Mouse (Mus musculus) midbrain, embryonic 15.5 days (tissue): ENCODE measurements at regions not wholly inside any gene's neighbourhood (a gene's known extent, or its start where the extent isn't known, plus 50 kb on each side); places are given as distances from the start of the nearest gene placed in this dataset.

Source experiments
- ATAC-seq: fragments of 200-750 bp; cut with Nextera tagmentation; replicated peaks from 2 replicates; pipeline ENCODE4 v1.8.0; 2017; ENCODE audit warnings: moderate TSS enrichment
- H3K27ac ChIP-seq: fragments of 300-500 bp; sonication (generic); 2 replicates; pipeline ENCODE4 v1.5.1; 2015; ENCODE audit warnings: mild to moderate bottlenecking, inconsistent platforms
- H3K27me3 ChIP-seq: fragments of 300-500 bp; sonication (generic); replicated peaks from 2 replicates; pipeline ENCODE4 v1.6.1; 2015; ENCODE audit warnings: inconsistent platforms
- H3K36me3 ChIP-seq: fragments of 300-500 bp; sonication (generic); replicated peaks from 2 replicates; pipeline ENCODE4 v1.6.1; 2015; ENCODE audit warnings: inconsistent platforms
- H3K4me1 ChIP-seq: fragments of 300-500 bp; sonication (generic); 2 replicates; pipeline ENCODE4 v1.6.1; 2015; ENCODE audit warnings: inconsistent platforms
- H3K4me2 ChIP-seq: fragments of 300-500 bp; sonication (generic); 2 replicates; pipeline ENCODE4 v1.6.1; 2015; ENCODE audit warnings: inconsistent platforms, mild to moderate bottlenecking, moderate library complexity
- H3K4me3 ChIP-seq: fragments of 300-500 bp; sonication (generic); 2 replicates; pipeline ENCODE4 v1.5.1; 2015; ENCODE audit warnings: mild to moderate bottlenecking, inconsistent platforms
- H3K9ac ChIP-seq: fragments of 300-500 bp; sonication (generic); 2 replicates; pipeline ENCODE4 v1.6.1; 2015; ENCODE audit warnings: mild to moderate bottlenecking, inconsistent platforms
- H3K9me3 ChIP-seq: fragments of 300-500 bp; sonication (generic); 2 replicates; pipeline ENCODE4 v1.6.1; 2016; ENCODE audit warnings: inconsistent platforms
- WGBS: fragments of 180-500 bp; shearing (Covaris S2); methylation state at CpG from one replicate; pipeline ENCODE4 v1.1.7; 2015; ENCODE audit warnings: mixed read lengths; 5-methylcytosine and 5-hydroxymethylcytosine counted together

DNA sequence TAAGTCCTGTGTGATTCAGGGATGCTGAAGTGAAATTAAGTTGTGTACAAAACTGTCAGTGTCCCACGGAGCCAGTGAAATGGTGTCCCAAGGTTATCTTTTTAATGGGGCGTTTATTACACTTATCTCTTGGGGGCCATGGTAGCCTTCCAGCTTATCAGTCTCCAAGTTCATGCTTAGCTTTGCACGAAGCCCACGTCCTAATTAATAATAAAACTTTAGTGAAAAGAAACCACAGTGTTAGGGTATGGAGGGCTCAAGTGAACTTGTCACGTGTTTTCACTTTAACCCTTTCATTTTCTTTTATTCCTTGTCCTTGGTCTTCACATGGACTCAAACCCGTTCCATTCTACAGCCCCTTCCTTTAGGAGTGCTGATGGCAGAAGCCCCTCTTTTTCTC is 105.9 kb downstream of the Fam76b start:
- Histone ChIP-seq H3K9me3 (no peaks in the 10 kb centered on the region; the same call in 1 of the 2 replicates), H3K27ac (no peak overlapping the region), H3K9ac (no peak overlapping the region), H3K4me1 (no peaks in the 10 kb centered on the region), H3K4me3 (no peak overlapping the region), H3K4me2 (no peak overlapping the region), H3K27me3 (no peaks in the 10 kb centered on the region), H3K36me3 (no peaks in the 10 kb centered on the region)
- no peak for ATAC-seq
- WGBS: 67% methylated on average over 6 of the region's 6 CpGs

DNA sequence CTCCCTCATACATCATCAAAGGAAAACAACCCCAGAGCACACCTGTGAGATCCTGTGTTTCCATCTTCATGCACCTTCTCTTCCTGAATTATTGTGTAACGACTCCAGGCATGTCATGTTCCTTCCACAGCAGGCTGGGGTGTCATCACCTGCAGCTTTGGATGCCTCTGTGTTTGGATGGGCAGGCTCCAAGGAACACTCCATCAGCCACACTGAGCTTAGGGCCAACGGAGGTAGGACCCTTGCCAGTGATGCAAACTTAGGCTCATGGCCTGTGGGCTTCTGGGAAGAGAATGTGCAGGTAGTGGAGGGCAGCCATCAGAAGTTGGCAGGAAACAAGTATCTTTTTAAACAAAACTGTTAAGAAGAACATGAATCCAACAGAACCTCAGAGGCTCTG is 109.8 kb downstream of the Fam76b start:
- H3K4me2 ChIP-seq: no peak overlapping the region
- no peak overlapping the region for H3K4me3 ChIP-seq
- no peaks in the 10 kb centered on the region for H3K9me3 ChIP-seq
- no peaks in the 10 kb centered on the region for H3K36me3 ChIP-seq
- no peaks in the 10 kb centered on the region for H3K4me1 ChIP-seq
- 93% methylated on average over 2 of the region's 2 CpGs for WGBS
- no peak for ATAC-seq
- no peak overlapping the region for H3K9ac ChIP-seq
- H3K27me3 ChIP-seq: no peaks in the 10 kb centered on the region
- H3K27ac ChIP-seq: no peak overlapping the region

DNA sequence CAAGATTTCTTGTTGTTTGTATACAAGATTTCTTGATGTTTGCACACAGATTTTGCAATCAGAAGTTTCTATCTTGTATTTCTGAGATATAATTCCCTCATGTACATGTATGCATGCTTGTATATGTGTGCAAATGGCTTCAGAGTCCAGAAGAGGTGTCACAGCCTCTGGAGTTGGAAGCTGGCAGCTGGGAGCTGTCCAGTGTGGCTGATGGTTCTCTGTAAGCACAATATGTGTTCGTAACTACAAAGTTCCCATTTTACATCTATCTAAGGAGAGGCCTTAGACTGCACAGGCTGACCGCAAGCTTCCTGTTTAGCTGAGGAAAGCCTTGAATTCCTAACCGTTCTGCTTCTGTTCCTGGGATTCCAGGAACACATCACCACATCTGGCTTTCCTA is 119.0 kb downstream of the Fam76b start:
- H3K9me3 ChIP-seq: no peaks in the 10 kb centered on the region
- no peaks in the 10 kb centered on the region for H3K27me3 ChIP-seq
- no peak for ATAC-seq
- H3K27ac ChIP-seq: no peak overlapping the region
- H3K4me2 ChIP-seq: no peak overlapping the region
- no peak overlapping the region for H3K4me3 ChIP-seq
- WGBS: 88% methylated on average over 3 of the region's 3 CpGs
- no peaks in the 10 kb centered on the region for H3K4me1 ChIP-seq
- H3K9ac ChIP-seq: no peak overlapping the region
- no peaks in the 10 kb centered on the region for H3K36me3 ChIP-seq

DNA sequence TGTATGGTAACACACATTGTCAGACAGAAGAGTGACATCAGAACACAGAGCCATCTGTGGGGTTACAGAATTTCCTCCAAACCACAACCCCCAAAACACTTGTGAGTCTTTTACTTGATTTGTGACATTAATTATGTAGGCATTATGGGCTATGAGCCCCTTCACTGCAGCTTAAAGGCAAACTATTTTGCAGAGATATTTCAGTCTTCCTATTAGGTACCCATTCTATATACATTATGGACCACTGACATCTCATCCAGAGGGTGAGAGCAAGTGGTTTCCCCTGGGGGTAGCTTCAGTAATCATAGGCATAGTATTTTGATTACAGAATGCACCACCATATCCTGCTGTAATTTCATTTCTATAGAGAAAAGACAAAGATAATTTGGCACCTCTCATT is 124.6 kb downstream of the Fam76b start:
- Histone ChIP-seq H3K9me3 (no peaks in the 10 kb centered on the region), H3K4me1 (no peaks in the 10 kb centered on the region), H3K27me3 (no peaks in the 10 kb centered on the region), H3K27ac (no peak overlapping the region), H3K9ac (no peak overlapping the region), H3K36me3 (no peaks in the 10 kb centered on the region), H3K4me2 (no peak overlapping the region), H3K4me3 (no peak overlapping the region)
- no peak for ATAC-seq

DNA sequence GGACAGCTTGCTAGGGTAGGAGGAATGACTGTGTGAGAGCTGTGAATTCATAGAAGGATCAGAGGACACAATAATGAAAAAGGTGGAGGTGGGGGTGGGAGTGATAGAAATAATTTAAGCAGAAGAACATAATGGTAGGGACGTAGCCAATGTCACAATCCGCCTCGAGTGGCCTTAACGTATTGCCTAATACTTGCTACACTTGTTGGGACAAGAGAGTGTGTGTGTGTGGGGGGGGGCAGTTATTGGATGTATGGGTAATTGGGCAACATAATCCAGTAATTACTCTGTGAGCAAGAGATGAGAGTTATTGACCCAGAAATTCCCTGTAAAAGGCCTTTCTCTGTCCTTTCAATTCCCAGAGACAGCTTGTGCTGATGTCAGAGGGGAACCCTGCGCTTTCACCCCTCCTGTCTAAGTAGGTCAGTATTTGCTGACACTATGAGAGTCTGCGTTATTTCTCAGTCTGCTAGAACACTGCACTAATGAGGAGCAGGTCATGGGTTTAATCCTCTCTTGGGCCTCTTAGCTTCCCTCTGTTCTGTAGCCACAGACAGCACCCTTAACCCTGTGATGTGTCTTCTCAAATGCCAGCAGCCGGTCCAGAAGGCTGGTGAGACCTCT is 135.7 kb downstream of the Fam76b start:
- no peaks in the 10 kb centered on the region for H3K36me3 ChIP-seq
- peak; percentile 42; the same call in 1 of the 2 replicates for ATAC-seq
- 61% methylated on average over 7 of the region's 7 CpGs for WGBS
- H3K27me3 ChIP-seq: no peaks in the 10 kb centered on the region
- H3K4me2 ChIP-seq: no peak overlapping the region
- H3K9ac ChIP-seq: no peak overlapping the region
- H3K4me1 ChIP-seq: no peaks in the 10 kb centered on the region
- no peaks in the 10 kb centered on the region for H3K9me3 ChIP-seq
- H3K27ac ChIP-seq: no peak overlapping the region
- H3K4me3 ChIP-seq: no peak overlapping the region

DNA sequence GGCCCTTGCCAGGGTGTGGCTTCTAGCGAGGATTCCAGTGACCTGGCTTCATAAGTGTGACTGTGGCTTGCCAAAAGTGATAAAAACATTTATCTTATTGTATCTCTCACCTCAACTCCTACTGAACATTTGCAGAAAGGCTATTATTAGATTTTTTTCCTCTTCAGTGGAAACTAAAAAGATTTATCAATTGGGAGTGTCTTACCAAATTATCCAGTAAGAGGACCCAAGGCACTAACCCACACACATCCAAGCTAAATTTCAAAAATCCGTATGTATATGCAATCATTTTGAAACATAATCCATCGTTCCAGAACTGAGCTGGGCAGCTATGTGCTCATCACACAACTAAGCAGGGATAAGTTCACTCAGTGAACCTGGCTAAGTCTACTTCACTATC is 136.3 kb downstream of the Fam76b start:
- Histone ChIP-seq H3K27ac (no peak overlapping the region), H3K36me3 (no peaks in the 10 kb centered on the region), H3K4me1 (no peaks in the 10 kb centered on the region), H3K4me2 (no peak overlapping the region), H3K9me3 (no peaks in the 10 kb centered on the region), H3K27me3 (no peaks in the 10 kb centered on the region), H3K4me3 (no peak overlapping the region), H3K9ac (no peak overlapping the region)
- 83% methylated on average over 3 of the region's 3 CpGs for WGBS
- no peak for ATAC-seq

DNA sequence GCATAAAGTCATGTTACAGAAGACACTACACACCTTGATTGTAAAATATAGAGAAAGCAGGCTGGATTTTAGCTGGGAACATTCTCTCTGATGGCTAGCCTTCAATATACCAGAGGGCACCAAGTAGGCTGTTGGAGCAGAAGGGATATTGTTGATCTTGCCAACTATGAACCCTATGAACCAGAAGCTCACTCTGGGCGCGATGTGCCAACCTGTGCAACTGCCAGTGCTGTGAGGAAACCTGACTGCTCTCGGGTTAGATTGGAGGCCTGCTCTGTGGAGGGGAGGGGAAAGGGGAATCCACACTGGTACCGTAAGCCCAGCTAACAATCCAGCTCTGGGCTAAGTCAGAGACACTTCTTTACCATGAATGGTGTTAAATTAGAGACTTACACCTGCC is 136.7 kb downstream of the Fam76b start:
- Histone ChIP-seq H3K9me3 (no peaks in the 10 kb centered on the region), H3K27me3 (no peaks in the 10 kb centered on the region), H3K4me3 (no peak overlapping the region), H3K27ac (no peak overlapping the region), H3K9ac (no peak overlapping the region), H3K36me3 (no peaks in the 10 kb centered on the region), H3K4me2 (no peak overlapping the region), H3K4me1 (no peaks in the 10 kb centered on the region)
- 84% methylated on average over 4 of the region's 4 CpGs for WGBS
- ATAC-seq: no peak

DNA sequence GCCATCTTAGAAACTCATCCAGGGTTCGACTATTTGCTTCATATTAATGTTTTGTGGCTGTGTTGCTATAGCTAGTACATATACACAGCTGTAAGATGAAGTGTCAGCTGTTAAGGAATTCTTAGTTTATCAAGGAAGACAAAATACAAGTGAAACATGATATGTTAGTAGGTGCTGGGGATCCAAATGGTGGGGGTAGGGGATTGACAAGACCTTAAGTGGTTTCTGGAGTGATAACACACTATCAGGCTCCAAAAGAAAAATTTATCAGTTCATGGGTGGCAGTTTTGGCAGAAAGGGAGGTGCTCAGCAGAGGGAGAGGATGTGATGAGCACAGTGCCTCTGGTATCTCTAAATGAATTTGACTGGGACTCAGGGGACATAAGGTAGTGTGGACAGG is 138.7 kb downstream of the Fam76b start:
- Histone ChIP-seq H3K4me2 (no peak overlapping the region), H3K4me3 (no peak overlapping the region), H3K36me3 (no peaks in the 10 kb centered on the region), H3K4me1 (no peaks in the 10 kb centered on the region), H3K9me3 (no peaks in the 10 kb centered on the region), H3K9ac (no peak overlapping the region), H3K27me3 (no peaks in the 10 kb centered on the region), H3K27ac (no peak overlapping the region)
- 79% methylated on average over 1 of the region's 1 CpGs for WGBS
- ATAC-seq: no peak

DNA sequence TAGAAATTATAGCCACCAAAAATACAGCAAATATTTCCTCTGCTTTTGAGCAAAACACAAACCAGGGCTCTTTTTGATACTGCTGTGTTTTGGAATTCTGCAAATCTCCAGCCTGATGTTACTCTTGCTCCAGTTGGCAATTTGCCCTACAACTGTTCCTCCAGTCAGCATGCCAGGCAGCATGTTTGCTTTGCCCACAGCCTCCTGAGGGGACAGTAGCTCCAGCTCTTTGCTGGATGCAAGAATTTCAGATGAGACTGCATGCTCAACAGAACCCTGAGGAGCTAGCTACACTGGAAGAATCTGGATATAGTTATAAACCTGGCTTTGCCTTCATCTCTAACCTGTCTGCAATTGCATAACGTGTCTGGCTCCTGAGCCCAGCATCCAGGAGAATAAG is 141.7 kb downstream of the Fam76b start:
- H3K9ac ChIP-seq: no peak overlapping the region
- no peak overlapping the region for H3K4me3 ChIP-seq
- no peaks in the 10 kb centered on the region for H3K36me3 ChIP-seq
- H3K4me1 ChIP-seq: no peaks in the 10 kb centered on the region
- no peak overlapping the region for H3K27ac ChIP-seq
- 66% methylated on average over 1 of the region's 1 CpGs for WGBS
- H3K9me3 ChIP-seq: no peaks in the 10 kb centered on the region
- H3K4me2 ChIP-seq: no peak overlapping the region
- ATAC-seq: no peak
- no peaks in the 10 kb centered on the region for H3K27me3 ChIP-seq

DNA sequence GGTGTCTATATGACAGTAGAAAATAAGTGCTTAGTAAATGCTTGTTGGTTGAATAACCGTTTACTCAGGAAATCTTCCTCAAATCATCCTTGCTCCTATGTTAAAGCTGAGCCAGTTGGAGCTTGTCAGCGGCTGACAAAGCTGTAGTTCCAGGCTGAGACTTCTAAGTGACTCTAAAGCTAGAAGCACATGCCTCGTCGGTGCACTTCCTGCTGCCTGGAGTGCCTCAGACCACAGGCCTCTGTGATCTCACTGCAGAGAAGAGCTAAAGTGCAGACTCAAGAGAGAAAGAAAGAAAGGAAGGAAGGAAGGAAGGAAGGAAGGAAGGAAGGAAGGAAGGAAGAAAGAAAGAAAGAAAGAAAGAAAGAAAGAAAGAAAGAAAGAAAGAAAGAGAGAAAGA is 146.1 kb downstream of the Fam76b start:
- H3K9ac ChIP-seq: no peak overlapping the region
- no peak for ATAC-seq
- H3K4me1 ChIP-seq: no peaks in the 10 kb centered on the region
- no peaks in the 10 kb centered on the region for H3K27me3 ChIP-seq
- H3K36me3 ChIP-seq: no peaks in the 10 kb centered on the region
- 78% methylated on average over 4 of the region's 4 CpGs for WGBS
- no peak overlapping the region for H3K27ac ChIP-seq
- no peaks in the 10 kb centered on the region for H3K9me3 ChIP-seq
- H3K4me2 ChIP-seq: no peak overlapping the region
- H3K4me3 ChIP-seq: no peak overlapping the region

DNA sequence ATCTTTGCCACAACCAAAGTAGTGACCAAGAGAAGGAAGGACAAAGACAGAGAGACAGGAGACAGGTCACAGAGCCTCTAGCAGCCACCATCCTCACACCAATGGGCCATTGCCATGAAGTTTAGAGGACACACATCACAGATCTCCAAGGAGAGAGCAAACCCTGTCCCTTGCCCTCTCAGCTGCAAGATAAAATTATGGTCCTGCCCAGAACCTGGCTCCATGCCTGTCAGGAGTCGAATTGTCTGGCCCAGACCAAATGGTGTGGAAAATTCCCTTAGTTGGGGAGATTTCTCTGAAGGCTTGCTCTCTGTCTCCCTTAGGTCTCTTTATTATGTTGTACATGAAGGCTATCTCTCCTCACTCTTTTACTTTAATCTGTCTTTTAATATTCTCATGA is 147.4 kb downstream of the Fam76b start:
- Histone ChIP-seq H3K9ac (no peak overlapping the region), H3K4me2 (no peak overlapping the region), H3K36me3 (no peaks in the 10 kb centered on the region), H3K4me1 (no peaks in the 10 kb centered on the region), H3K9me3 (no peaks in the 10 kb centered on the region), H3K27ac (no peak overlapping the region), H3K27me3 (no peaks in the 10 kb centered on the region), H3K4me3 (no peak overlapping the region)
- no peak for ATAC-seq
- WGBS: 73% methylated on average over 1 of the region's 1 CpGs

DNA sequence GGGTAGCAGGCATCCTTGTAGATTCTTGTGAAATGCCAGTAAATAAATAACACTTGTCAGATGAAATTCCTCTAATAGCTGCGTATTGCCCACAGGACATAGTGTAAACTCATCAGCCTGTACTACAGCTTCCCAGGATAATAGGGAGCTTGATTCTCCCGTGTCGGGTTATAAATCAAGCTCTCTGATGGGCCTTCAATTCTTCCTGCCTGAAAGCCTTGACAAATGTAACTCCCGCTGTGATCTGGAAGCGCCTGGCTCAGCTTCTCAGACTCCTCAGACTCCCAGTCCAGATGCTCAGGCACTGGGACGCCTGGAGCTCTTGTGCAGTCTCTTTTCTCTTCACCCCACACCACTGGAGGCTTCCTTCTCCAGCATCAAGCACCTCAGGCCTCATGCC is 151.3 kb downstream of the Fam76b start:
- H3K27ac ChIP-seq: no peak overlapping the region
- H3K36me3 ChIP-seq: no peaks in the 10 kb centered on the region

DNA sequence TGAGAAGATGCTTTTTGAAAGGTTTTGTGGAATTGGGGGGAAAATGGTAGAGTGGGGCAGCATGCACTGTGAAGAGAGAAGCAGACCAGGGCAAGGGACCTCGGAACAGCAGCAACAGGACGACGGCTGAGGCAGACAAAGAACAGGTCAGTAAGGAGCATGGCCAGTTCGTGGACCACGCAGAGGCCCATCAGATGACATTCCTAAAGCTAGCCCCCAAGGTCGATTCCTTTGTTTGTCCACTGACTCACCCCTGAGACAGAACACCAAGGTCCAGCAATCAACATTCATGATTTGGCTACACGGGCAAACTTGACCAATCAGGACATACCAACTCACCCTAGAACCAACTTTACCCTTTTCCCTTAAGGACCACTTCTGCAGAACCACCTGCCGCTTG is 160.0 kb downstream of the Fam76b start:
- 90% methylated on average over 8 of the region's 8 CpGs for WGBS
- ATAC-seq: no peak
- H3K27me3 ChIP-seq: no peaks in the 10 kb centered on the region
- no peaks in the 10 kb centered on the region for H3K4me1 ChIP-seq
- H3K4me3 ChIP-seq: no peak overlapping the region
- no peak overlapping the region for H3K9ac ChIP-seq
- no peak overlapping the region for H3K4me2 ChIP-seq
- H3K36me3 ChIP-seq: no peaks in the 10 kb centered on the region
- no peak overlapping the region for H3K27ac ChIP-seq
- no peaks in the 10 kb centered on the region for H3K9me3 ChIP-seq

More for the DNA sequence above, 151.3 kb downstream of the Fam76b start:
- Histone ChIP-seq H3K4me1 (no peaks in the 10 kb centered on the region), H3K9me3 (no peaks in the 10 kb centered on the region), H3K4me2 (no peak overlapping the region), H3K27me3 (no peaks in the 10 kb centered on the region), H3K4me3 (no peak overlapping the region), H3K9ac (no peak overlapping the region)
- ATAC-seq: no peak
- WGBS: 69% methylated on average over 6 of the region's 6 CpGs
